Mouse (Mus musculus) adrenal gland, adult 2 months (tissue): ENCODE measurements around the gene Slc6a21. TPM values are rescaled to one million over a fixed set of nuclear protein-coding genes. Genes with fewer than 3 reads are reported as not detected.
A peak's percentile ranks its signal among the peaks of the same experiment; 100 is the strongest.

ENCODE experiments used
- DNase-seq: peaks from one replicate; pipeline ENCODE4 v3.0.0; 2021
- long read RNA-seq: library from polyadenylated mRNA; stranded (forward); transcript quantifications from one replicate; pipeline ENCODE4 v2.0.0, GENCODE M21; 2021
- polyA plus RNA-seq: library from polyadenylated mRNA; depleted of rRNA; stranded (reverse); fragments of >200 nt; gene quantifications from 2 replicates; pipeline ENCODE4 v1.2.3, GENCODE M21; 2012; rRNA removed
- total RNA-seq, 2 experiments: library from RNA; stranded (reverse); gene quantifications; 2 replicates each; pipeline ENCODE4 v1.2.3; 2021

Slc6a21 gene
- total RNA-seq (not detected), polyA plus RNA-seq (not detected in 2 replicates)
- long read RNA-seq = 0 reads

- DNase-seq = peak; percentile 85
Observed at GRCm38 (mm10) chr7:45277136-45277760, at the start of gene Slc6a21. Gene Slc6a21 (plus strand): TSS chr7:45277513.

- DNase-seq = no peak
Observed at GRCm38 (mm10) chr7:45228548-45228947, 48.8 kb upstream of the Slc6a21 start.

- DNase-seq = no peak
Observed at GRCm38 (mm10) chr7:45229046-45229445, 48.3 kb upstream of the Slc6a21 start.

GRCm38 (mm10) chr7:45229459-45230203, 47.7 kb upstream of the Slc6a21 start:
- no peak for DNase-seq

- DNase-seq = no peak
Observed at GRCm38 (mm10) chr7:45231192-45231591, 46.1 kb upstream of the Slc6a21 start.

- no peak for DNase-seq
Observed at GRCm38 (mm10) chr7:45231941-45232340, 45.4 kb upstream of the Slc6a21 start.

GRCm38 (mm10) chr7:45232716-45233465, 44.4 kb upstream of the Slc6a21 start:
- DNase-seq = no peak

GRCm38 (mm10) chr7:45233580-45234332, 43.6 kb upstream of the Slc6a21 start:
- peak; percentile 34 for DNase-seq

GRCm38 (mm10) chr7:45234333-45234841, 42.9 kb upstream of the Slc6a21 start:
- no peak for DNase-seq

- peak; percentile 66 for DNase-seq
Observed at GRCm38 (mm10) chr7:45234922-45235571, 42.3 kb upstream of the Slc6a21 start.

- DNase-seq = no peak
Observed at GRCm38 (mm10) chr7:45235656-45236180, 41.6 kb upstream of the Slc6a21 start.

GRCm38 (mm10) chr7:45237747-45238699, 39.3 kb upstream of the Slc6a21 start:
- DNase-seq = no peak

- DNase-seq = no peak
Observed at GRCm38 (mm10) chr7:45238723-45239496, 38.4 kb upstream of the Slc6a21 start, which contains the start of gene Cd37. Gene Cd37 (minus strand): TSS chr7:45239115.

GRCm38 (mm10) chr7:45240109-45240508, 37.2 kb upstream of the Slc6a21 start:
- no peak for DNase-seq

GRCm38 (mm10) chr7:45240633-45241388, 36.5 kb upstream of the Slc6a21 start, which contains the start of gene Slc6a16:
Gene Slc6a16 (plus strand): TSS chr7:45241085.
- peak; percentile 12 for DNase-seq

- DNase-seq = no peak
Observed at GRCm38 (mm10) chr7:45241389-45241749, 35.9 kb upstream of the Slc6a21 start.

GRCm38 (mm10) chr7:45247666-45248065, 29.6 kb upstream of the Slc6a21 start:
- no peak for DNase-seq

- DNase-seq = no peak
Observed at GRCm38 (mm10) chr7:45253806-45254205, 23.5 kb upstream of the Slc6a21 start.
